Mouse (Mus musculus) left cerebral cortex, adult 8-10 months (tissue): ENCODE results near the gene Slc12a5. TPM values are rescaled to one million over a fixed set of nuclear protein-coding genes. Genes with fewer than 3 reads are reported as not detected.

Experiments used
- DNase-seq, 2 experiments: peaks; one replicate each; pipeline ENCODE4 v3.0.0; 2022; ENCODE audit warnings: low spot score in 2 of 2
- total RNA-seq, 4 experiments: library from RNA; stranded (reverse); gene quantifications; 2 replicates each; pipeline ENCODE4 v1.2.4; 2022

Slc12a5 gene
- total RNA-seq, 4 experiments from 2014 or later: 509 to 530 (median 524) TPM

GRCm38 (mm10) chr2:164979749-164980148, 19.1 kb downstream of the Slc12a5 start:
- DNase-seq: no peak

- no peak for DNase-seq
Measured at GRCm38 (mm10) chr2:164985962-164986361, 25.4 kb downstream of the Slc12a5 start.

GRCm38 (mm10) chr2:164986371-164987027, 25.9 kb downstream of the Slc12a5 start:
- no peak for DNase-seq

- no peak for DNase-seq
Measured at GRCm38 (mm10) chr2:164988777-164989176, 28.2 kb downstream of the Slc12a5 start.

GRCm38 (mm10) chr2:164991111-164991510, 30.5 kb downstream of the Slc12a5 start:
- DNase-seq: peak in 1 of 2 experiments; percentile 6

- DNase-seq: no peak
Measured at GRCm38 (mm10) chr2:164991808-164992207, 31.2 kb downstream of the Slc12a5 start.

GRCm38 (mm10) chr2:164994156-164994555, 33.6 kb downstream of the Slc12a5 start:
- DNase-seq: no peak

- peak in 1 of 2 experiments; percentile 86 for DNase-seq
Measured at GRCm38 (mm10) chr2:164994659-164995428, 34.2 kb downstream of the Slc12a5 start.

- no peak for DNase-seq
Measured at GRCm38 (mm10) chr2:164995976-164996375, 35.4 kb downstream of the Slc12a5 start.

GRCm38 (mm10) chr2:164996848-164997720, 36.5 kb downstream of the Slc12a5 start:
- DNase-seq: no peak

GRCm38 (mm10) chr2:164997721-164998428, 37.3 kb downstream of the Slc12a5 start:
- no peak for DNase-seq

GRCm38 (mm10) chr2:165001958-165002357, 41.4 kb downstream of the Slc12a5 start:
- no peak for DNase-seq

- DNase-seq: no peak
Measured at GRCm38 (mm10) chr2:165003108-165003507, 42.5 kb downstream of the Slc12a5 start.

GRCm38 (mm10) chr2:165004237-165004636, 43.6 kb downstream of the Slc12a5 start:
- no peak for DNase-seq

- no peak for DNase-seq
Measured at GRCm38 (mm10) chr2:165006813-165007212, 46.2 kb downstream of the Slc12a5 start.

GRCm38 (mm10) chr2:165007986-165008385, 47.4 kb downstream of the Slc12a5 start:
- DNase-seq: no peak

GRCm38 (mm10) chr2:165009161-165009560, 48.6 kb downstream of the Slc12a5 start:
- no peak for DNase-seq

GRCm38 (mm10) chr2:165009581-165009980, 49.0 kb downstream of the Slc12a5 start:
- DNase-seq: no peak

GRCm38 (mm10) chr2:165010351-165010750, 49.7 kb downstream of the Slc12a5 start:
- no peak for DNase-seq

GRCm38 (mm10) chr2:165014935-165015334, 54.3 kb downstream of the Slc12a5 start:
- no peak for DNase-seq

- DNase-seq: no peak
Measured at GRCm38 (mm10) chr2:165020490-165020889, 59.9 kb downstream of the Slc12a5 start.
